Mouse (Mus musculus) limb, embryonic 14.5 days (tissue): Measurements from ENCODE around the gene Zbtb20. TPM values are rescaled to one million over a fixed set of nuclear protein-coding genes. Genes with fewer than 3 reads are reported as not detected.

Experiments
- ATAC-seq: fragments of 200-750 bp; cut with Nextera tagmentation; 2 replicates; pipeline ENCODE4 v1.8.0; 2017; ENCODE audit warnings: low read depth, moderate number of reproducible peaks, moderate TSS enrichment; ENCODE audit not compliant: low FRiP score
- DNase-seq: peaks from one replicate; pipeline ENCODE4 v3.0.0-alpha.2; 2015; ENCODE audit warnings: low spot score
- H3K27ac ChIP-seq: fragments of 300-500 bp; sonication (generic); replicated peaks from 2 replicates; pipeline ENCODE4 v1.5.1; 2014; ENCODE audit warnings: low read depth, mild to moderate bottlenecking, low read length, moderate library complexity, mixed read lengths
- H3K27me3 ChIP-seq: fragments of 300-500 bp; sonication (generic); 2 replicates; pipeline ENCODE4 v1.6.1; 2014; ENCODE audit warnings: low read length, mixed read lengths; ENCODE audit not compliant: control insufficient read depth, insufficient read depth
- H3K36me3 ChIP-seq: fragments of 300-500 bp; sonication (generic); 2 replicates; pipeline ENCODE4 v1.6.1; 2014; ENCODE audit warnings: mild to moderate bottlenecking, low read length, moderate library complexity, mixed read lengths; ENCODE audit not compliant: control insufficient read depth, insufficient read depth
- H3K4me1 ChIP-seq: fragments of 300-500 bp; sonication (generic); 2 replicates; pipeline ENCODE4 v1.6.1; 2014; ENCODE audit warnings: antibody characterized with exemption, low read length, mixed read lengths; ENCODE audit not compliant: control insufficient read depth, insufficient read depth
- H3K4me2 ChIP-seq: fragments of 300-500 bp; sonication (generic); replicated peaks from 2 replicates; pipeline ENCODE4 v1.6.1; 2014; ENCODE audit warnings: low read depth, mild to moderate bottlenecking, low read length, moderate library complexity; ENCODE audit not compliant: severe bottlenecking
- H3K4me3 ChIP-seq: fragments of 300-500 bp; sonication (generic); replicated peaks from 2 replicates; pipeline ENCODE4 v1.5.1; 2014; ENCODE audit warnings: low read length
- H3K9ac ChIP-seq: fragments of 300-500 bp; sonication (generic); 2 replicates; pipeline ENCODE4 v1.6.1; 2014; ENCODE audit warnings: mild to moderate bottlenecking, low read depth, low read length, moderate library complexity; ENCODE audit not compliant: severe bottlenecking
- H3K9me3 ChIP-seq: fragments of 300-500 bp; sonication (generic); 2 replicates; pipeline ENCODE4 v1.6.1; 2016; ENCODE audit warnings: low read length; ENCODE audit not compliant: control insufficient read depth
- POLR2A ChIP-seq: fragments of 200-500 bp; IDR thresholded peaks from 2 replicates; pipeline ENCODE4 v1.8.0; 2012; ENCODE audit warnings: inconsistent platforms, mild to moderate bottlenecking, moderate library complexity, borderline replicate concordance; ENCODE audit not compliant: insufficient read depth, insufficient read length; ENCODE audit errors: extremely low read depth
- WGBS: fragments of 180-500 bp; shearing (Covaris S2); extraction: QIAGEN DNeasy Blood & Tissue Kit; methylation state at CpG from one replicate; pipeline ENCODE4 v1.1.7; 2014; 5-methylcytosine and 5-hydroxymethylcytosine counted together
- polyA plus RNA-seq, 2 experiments: library from polyadenylated mRNA; depleted of rRNA in 1 of 2; stranded (reverse) in 1 of 2; unstranded in 1 of 2; fragments of >200 nt; fragmentation: Nextera tagmentation in 1 of 2; extraction: Ambion mirVana in 1 of 2; gene quantifications; 2 replicates each; pipeline versions ENCODE4 v1.2.1 to v1.2.3; 2012 to 2014

The Zbtb20 gene
- polyA plus RNA-seq, 2 experiments, result 2.5 to 17.6 TPM

- H3K27me3 ChIP-seq, result no peaks in the 10 kb centered on the region
- H3K4me1 ChIP-seq, result peaks cover 3% of the 10 kb centered on the region; the same call in 1 of the 2 replicates
- DNase-seq (no peak), ATAC-seq (no peak)
- H3K4me2 ChIP-seq, result no peak overlapping the region
- H3K4me3 ChIP-seq, result no peak overlapping the region
- H3K36me3 ChIP-seq, result no peaks in the 10 kb centered on the region
- no peak overlapping the region for H3K9ac ChIP-seq
- WGBS, result 74% methylated on average over 10 of the region's 10 CpGs
- no peak overlapping the region for H3K27ac ChIP-seq
- H3K9me3 ChIP-seq, result no peaks in the 10 kb centered on the region
- TF ChIP-seq POLR2A, result no peak
Measured at GRCm38 (mm10) chr16:43572766-43573165, 697.1 kb downstream of the Zbtb20 start.

GRCm38 (mm10) chr16:43573181-43573833, 697.6 kb downstream of the Zbtb20 start:
- no peak for TF ChIP-seq POLR2A
- no peak for DNase-seq
- Histone ChIP-seq H3K4me2 (no peak overlapping the region), H3K27ac (no peak overlapping the region), H3K36me3 (no peaks in the 10 kb centered on the region), H3K4me1 (peaks cover 3% of the 10 kb centered on the region; the same call in 1 of the 2 replicates), H3K27me3 (no peaks in the 10 kb centered on the region), H3K9me3 (no peaks in the 10 kb centered on the region), H3K4me3 (no peak overlapping the region), H3K9ac (no peak overlapping the region)
- 55% methylated on average over 14 of the region's 14 CpGs for WGBS
- no peak for ATAC-seq

GRCm38 (mm10) chr16:43574006-43574764, 698.5 kb downstream of the Zbtb20 start:
- WGBS, result 43% methylated on average over 7 of the region's 7 CpGs
- peak; percentile 84 for ATAC-seq
- Histone ChIP-seq H3K4me1 (peaks cover 3% of the 10 kb centered on the region; the same call in 1 of the 2 replicates), H3K27me3 (no peaks in the 10 kb centered on the region), H3K27ac (no peak overlapping the region), H3K9me3 (no peaks in the 10 kb centered on the region), H3K4me2 (no peak overlapping the region), H3K4me3 (no peak overlapping the region), H3K36me3 (no peaks in the 10 kb centered on the region), H3K9ac (no peak overlapping the region)
- no peak for TF ChIP-seq POLR2A
- DNase-seq, result peak; percentile 92

DNA sequence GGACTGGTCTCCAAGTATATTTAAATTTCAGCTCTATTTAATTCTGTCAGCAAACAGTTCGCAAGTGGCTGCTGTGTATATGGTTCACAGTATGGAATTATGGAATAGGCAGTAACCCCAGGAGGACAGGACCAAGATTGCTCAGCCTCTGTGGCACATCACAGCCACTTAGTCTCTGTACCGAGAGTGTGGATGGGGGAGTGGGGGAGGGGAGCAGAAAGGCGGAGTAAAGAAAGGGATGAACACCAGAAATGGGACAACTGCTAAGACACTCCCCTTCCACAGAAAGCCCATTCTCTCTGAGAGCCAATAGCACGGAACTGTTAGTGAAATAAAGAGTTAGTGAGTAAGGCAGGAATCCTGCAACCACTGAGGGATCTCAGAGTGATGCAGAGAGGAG, 699.4 kb downstream of the Zbtb20 start:
- Histone ChIP-seq H3K27me3 (no peaks in the 10 kb centered on the region), H3K27ac (no peak overlapping the region), H3K36me3 (no peaks in the 10 kb centered on the region), H3K4me3 (no peak overlapping the region), H3K4me2 (no peak overlapping the region), H3K9me3 (no peaks in the 10 kb centered on the region), H3K9ac (no peak overlapping the region), H3K4me1 (peaks cover 3% of the 10 kb centered on the region; the same call in 1 of the 2 replicates)
- TF ChIP-seq POLR2A, result no peak
- ATAC-seq (no peak), DNase-seq (no peak)
- WGBS, result 58% methylated on average over 4 of the region's 4 CpGs

GRCm38 (mm10) chr16:43575507-43575906, 699.8 kb downstream of the Zbtb20 start:
- peaks cover 3% of the 10 kb centered on the region; the same call in 1 of the 2 replicates for H3K4me1 ChIP-seq
- H3K4me3 ChIP-seq, result no peak overlapping the region
- H3K9me3 ChIP-seq, result no peaks in the 10 kb centered on the region
- ATAC-seq, result no peak
- no peaks in the 10 kb centered on the region for H3K36me3 ChIP-seq
- WGBS, result 40% methylated on average over 9 of the region's 9 CpGs
- H3K27me3 ChIP-seq, result no peaks in the 10 kb centered on the region
- no peak for TF ChIP-seq POLR2A
- no peak overlapping the region for H3K4me2 ChIP-seq
- H3K27ac ChIP-seq, result no peak overlapping the region
- H3K9ac ChIP-seq, result no peak overlapping the region
- no peak for DNase-seq
